Mouse (Mus musculus) hindbrain, embryonic 13.5 days (tissue): ENCODE results near the gene Tex101. TPM values are rescaled to one million over a fixed set of nuclear protein-coding genes. Genes with fewer than 3 reads are reported as not detected.
"Not testable (repeated sequence)": the region's sequence is repeated elsewhere in the genome, so short reads cannot be mapped to it uniquely, and the experiment has no call there.

Experiments used
- ATAC-seq: fragments of 200-750 bp; cut with Nextera tagmentation; 2 replicates; pipeline ENCODE4 v1.8.0; 2017; ENCODE audit warnings: moderate TSS enrichment; ENCODE audit not compliant: low FRiP score
- H3K27ac ChIP-seq: fragments of 300-500 bp; sonication (generic); 2 replicates; pipeline ENCODE4 v1.5.1; 2015; ENCODE audit warnings: inconsistent platforms, mild to moderate bottlenecking, moderate library complexity
- H3K27me3 ChIP-seq: fragments of 300-500 bp; sonication (generic); 2 replicates; pipeline ENCODE4 v1.6.1; 2015; ENCODE audit warnings: mild to moderate bottlenecking, inconsistent platforms
- H3K36me3 ChIP-seq: fragments of 300-500 bp; sonication (generic); 2 replicates; pipeline ENCODE4 v1.6.1; 2015; ENCODE audit warnings: mild to moderate bottlenecking, inconsistent platforms
- H3K4me1 ChIP-seq: fragments of 300-500 bp; sonication (generic); replicated peaks from 2 replicates; pipeline ENCODE4 v1.6.1; 2015; ENCODE audit warnings: inconsistent platforms
- H3K4me2 ChIP-seq: fragments of 300-500 bp; sonication (generic); 2 replicates; pipeline ENCODE4 v1.6.1; 2015; ENCODE audit warnings: inconsistent platforms, mild to moderate bottlenecking, moderate library complexity
- H3K4me3 ChIP-seq: fragments of 300-500 bp; sonication (generic); 2 replicates; pipeline ENCODE4 v1.5.1; 2015; ENCODE audit warnings: mild to moderate bottlenecking, inconsistent platforms
- H3K9ac ChIP-seq: fragments of 300-500 bp; sonication (generic); 2 replicates; pipeline ENCODE4 v1.6.1; 2015; ENCODE audit warnings: mild to moderate bottlenecking, inconsistent platforms
- H3K9me3 ChIP-seq: fragments of 300-500 bp; sonication (generic); 2 replicates; pipeline ENCODE4 v1.6.1; 2016; ENCODE audit warnings: inconsistent platforms
- WGBS: fragments of 180-500 bp; shearing (Covaris S2); methylation state at CpG from one replicate; pipeline ENCODE4 v1.1.7; 2015; 5-methylcytosine and 5-hydroxymethylcytosine counted together
- polyA plus RNA-seq: library from polyadenylated mRNA; unstranded; fragments of >200 nt; fragmentation: Nextera tagmentation; extraction: Ambion mirVana; gene quantifications from 2 replicates; pipeline ENCODE4 v1.2.1, GENCODE M21; 2015

Gene Tex101
- polyA plus RNA-seq, 1 experiment from 2014 or later: not detected

DNA sequence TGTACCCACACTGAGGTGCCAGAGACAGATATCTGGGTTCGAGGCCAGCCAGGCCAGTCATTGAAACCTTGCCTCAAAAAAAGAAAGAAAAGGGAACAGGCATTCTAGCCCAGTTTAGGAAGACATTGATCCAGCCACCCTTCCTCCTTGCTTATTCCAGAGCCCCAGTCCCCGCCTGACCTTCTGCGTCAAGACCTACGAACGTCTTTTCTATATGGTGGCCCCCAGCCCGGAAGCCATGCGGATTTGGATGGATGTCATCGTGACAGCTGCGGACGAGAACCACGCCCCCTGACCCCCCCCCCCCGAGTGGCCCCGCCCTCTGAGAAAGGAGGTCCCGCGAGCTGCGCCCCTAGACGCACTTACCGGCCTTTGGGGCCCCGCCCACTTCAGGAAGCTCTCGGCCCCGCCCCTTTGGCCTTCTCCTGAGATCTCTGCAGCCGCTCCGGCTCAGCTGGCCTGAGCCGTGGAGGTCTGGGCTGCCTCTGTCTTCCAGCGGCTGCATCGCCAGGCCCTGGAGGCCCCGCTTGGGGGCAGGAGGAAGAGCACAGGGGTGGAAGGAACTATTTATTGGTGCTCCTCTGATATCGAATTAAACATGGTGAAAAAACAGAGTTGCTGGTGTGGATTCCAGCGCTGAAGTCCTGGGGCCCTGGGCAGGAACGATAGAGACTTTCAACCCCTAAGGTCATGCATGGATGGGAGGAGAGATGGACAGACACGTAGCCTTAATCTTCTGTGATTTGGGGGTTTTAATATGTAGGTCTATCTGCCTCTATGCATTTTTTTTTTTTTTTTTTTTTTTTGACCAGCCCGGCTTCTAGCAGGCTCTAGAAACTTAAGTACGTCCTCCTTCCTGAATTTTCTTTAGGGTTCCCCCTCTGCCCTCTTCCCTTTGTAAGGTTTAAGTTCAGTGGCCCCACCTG, 47.5 kb downstream of the Tex101 start:
- no peaks in the 10 kb centered on the region for H3K36me3 ChIP-seq
- H3K4me3 ChIP-seq: peak overlapping the region; percentile 28
- H3K4me1 ChIP-seq: peaks cover 7% of the 10 kb centered on the region
- H3K4me2 ChIP-seq: peak overlapping the region; percentile 58
- H3K27ac ChIP-seq: no peak overlapping the region
- H3K27me3 ChIP-seq: peaks cover 12% of the 10 kb centered on the region
- peak; percentile 67 for ATAC-seq
- peak overlapping the region; percentile 59 for H3K9ac ChIP-seq
- WGBS: 9% methylated on average over 33 of the region's 33 CpGs
- no peaks in the 10 kb centered on the region for H3K9me3 ChIP-seq

DNA sequence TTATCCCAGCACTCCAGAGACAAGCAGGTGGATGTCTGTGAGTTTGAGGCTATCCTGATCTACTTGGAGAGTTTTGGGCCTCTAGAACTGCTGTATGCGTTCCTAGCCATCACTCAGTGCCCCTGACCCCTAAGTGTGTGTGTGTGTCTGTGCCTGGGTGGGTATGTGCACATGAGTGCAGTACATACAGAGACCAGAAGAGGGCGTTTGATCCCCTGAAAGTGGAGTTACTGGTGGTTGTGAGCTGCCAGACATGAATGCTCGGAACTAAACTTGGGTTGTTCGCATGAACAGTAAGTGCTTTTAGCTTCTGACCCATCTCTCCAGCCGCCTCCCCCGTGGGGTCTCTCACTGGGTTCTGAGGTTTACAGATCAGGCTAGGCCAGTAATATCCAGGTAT, 53.5 kb downstream of the Tex101 start:
- H3K4me1 ChIP-seq: no peaks in the 10 kb centered on the region
- H3K4me3 ChIP-seq: no peak overlapping the region
- H3K27ac ChIP-seq: no peak overlapping the region
- H3K9me3 ChIP-seq: no peaks in the 10 kb centered on the region
- ATAC-seq: no peak
- peaks cover 17% of the 10 kb centered on the region for H3K27me3 ChIP-seq
- H3K4me2 ChIP-seq: no peak overlapping the region
- WGBS: 84% methylated on average over 6 of the region's 6 CpGs
- H3K9ac ChIP-seq: no peak overlapping the region
- H3K36me3 ChIP-seq: no peaks in the 10 kb centered on the region

DNA sequence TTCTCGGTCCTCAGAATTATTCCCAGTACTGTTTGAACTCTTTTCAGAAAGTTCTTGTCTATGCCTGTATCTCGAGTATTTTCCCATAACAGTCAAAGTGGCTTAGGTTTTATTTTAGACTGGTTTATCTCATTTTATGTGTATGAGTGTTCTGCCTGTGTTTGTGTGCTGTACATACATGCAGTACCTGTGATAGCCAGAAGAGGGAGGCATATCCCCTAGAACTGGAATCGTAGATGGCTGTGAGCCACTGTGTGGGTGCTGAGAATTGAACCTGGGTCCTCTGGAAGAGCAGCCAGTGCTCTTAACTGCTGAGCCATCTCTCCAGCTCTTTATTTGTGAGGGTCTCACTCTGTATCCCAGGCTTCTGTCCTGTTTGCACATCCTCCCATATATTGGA, 55.3 kb downstream of the Tex101 start:
- H3K4me1 ChIP-seq: no peaks in the 10 kb centered on the region
- H3K36me3 ChIP-seq: no peaks in the 10 kb centered on the region
- 81% methylated on average over 3 of the region's 3 CpGs for WGBS
- no peak overlapping the region for H3K9ac ChIP-seq
- H3K27me3 ChIP-seq: peaks cover 15% of the 10 kb centered on the region; the same call in 1 of the 2 replicates
- H3K4me3 ChIP-seq: no peak overlapping the region
- H3K9me3 ChIP-seq: no peaks in the 10 kb centered on the region
- no peak overlapping the region for H3K4me2 ChIP-seq
- H3K27ac ChIP-seq: no peak overlapping the region
- no peak for ATAC-seq

DNA sequence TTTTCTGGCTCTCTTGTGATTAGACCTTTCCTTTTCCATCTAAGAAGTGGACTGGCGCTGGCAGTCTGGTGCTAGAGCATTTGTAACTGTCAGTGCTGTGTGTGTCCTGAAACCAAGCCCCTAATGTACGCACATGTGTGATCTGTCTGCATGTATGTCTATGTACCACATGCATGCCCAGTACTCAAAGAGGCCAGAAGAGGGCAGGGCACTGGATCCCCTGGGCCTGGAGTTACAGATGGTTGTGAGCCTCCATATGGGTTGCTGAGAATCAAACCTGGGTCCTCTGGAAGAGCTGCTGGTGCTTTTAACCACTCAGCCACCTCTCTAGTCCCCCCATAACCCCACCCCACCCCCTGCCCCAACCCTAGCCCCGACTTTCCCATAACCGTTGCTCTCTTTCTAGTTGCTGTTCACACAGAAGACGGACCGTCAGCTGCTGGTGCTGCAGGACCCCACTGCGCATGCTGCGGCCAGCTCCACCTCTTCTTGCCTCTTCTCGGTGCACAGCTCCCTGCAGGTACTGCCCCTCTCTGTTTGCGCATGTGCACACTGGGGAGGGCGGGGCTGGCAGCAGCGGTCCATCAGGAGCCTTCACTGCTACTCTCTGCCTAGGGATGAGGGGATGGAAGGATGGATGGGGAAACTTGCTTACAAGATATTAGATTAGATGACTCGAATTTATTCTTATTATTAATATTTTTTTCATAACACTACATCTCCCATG, 56.6 kb downstream of the Tex101 start:
- no peak for ATAC-seq
- H3K27ac ChIP-seq: no peak overlapping the region
- 0 out of 2 replicates have a peak, but pooled peaks cover 11% of the 10 kb centered on the region for H3K27me3 ChIP-seq
- no peaks in the 10 kb centered on the region for H3K4me1 ChIP-seq
- 52% methylated on average over 13 of the region's 13 CpGs for WGBS
- no peaks in the 10 kb centered on the region for H3K9me3 ChIP-seq
- no peaks in the 10 kb centered on the region for H3K36me3 ChIP-seq
- no peak overlapping the region for H3K9ac ChIP-seq
- no peak overlapping the region for H3K4me2 ChIP-seq
- no peak overlapping the region for H3K4me3 ChIP-seq

DNA sequence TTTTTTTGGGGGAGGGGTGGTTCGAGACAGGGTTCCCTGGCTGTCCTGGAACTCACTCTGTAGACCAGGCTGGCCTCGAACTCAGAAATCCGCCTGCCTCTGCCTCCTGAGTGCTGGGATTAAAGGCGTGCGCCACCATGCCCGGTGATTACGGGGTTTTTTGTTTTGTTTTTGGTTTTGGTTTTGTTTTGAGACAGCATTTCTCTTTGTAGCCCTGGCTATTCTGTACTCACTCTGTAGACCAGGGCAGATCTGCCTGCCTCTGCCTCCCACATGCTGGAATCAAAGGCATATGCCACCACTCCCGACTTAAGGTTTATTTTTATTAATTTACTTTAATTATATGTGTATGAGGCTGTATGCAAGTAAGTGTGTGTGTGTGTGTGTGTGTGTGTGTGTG, 58.1 kb downstream of the Tex101 start:
- H3K27ac ChIP-seq, ATAC-seq, H3K4me1 ChIP-seq, H3K36me3 ChIP-seq, H3K4me3 ChIP-seq, H3K9ac ChIP-seq, H3K9me3 ChIP-seq, H3K4me2 ChIP-seq: not testable (repeated sequence)
- H3K27me3 ChIP-seq: peaks cover 24% of the 10 kb centered on the region
- WGBS: 93% methylated on average over 8 of the region's 8 CpGs

Other genes with a start within 250 kb of the Tex101 start
- not detected in 2 replicates for gene Irgc1, start 224.4 kb downstream of the Tex101 start, polyA plus RNA-seq
- 1.2 and 1.6 TPM in 2 replicates for gene Plaur, start 214.2 kb downstream of the Tex101 start, polyA plus RNA-seq
- 67.2 and 67.9 TPM in 2 replicates for gene Cadm4, start 194.7 kb downstream of the Tex101 start, polyA plus RNA-seq
- gene Zfp428, start 169.7 kb downstream of the Tex101 start, polyA plus RNA-seq: 259 and 270 TPM in 2 replicates
- 1.1 and 1.6 TPM in 2 replicates for gene AC161166.1, start 164.2 kb downstream of the Tex101 start, polyA plus RNA-seq
- 21.1 TPM in 2 replicates for gene Irgq, start 146.0 kb downstream of the Tex101 start, polyA plus RNA-seq
- not detected in 2 replicates for gene Pinlyp, start 130.6 kb downstream of the Tex101 start, polyA plus RNA-seq
- gene Xrcc1, start 130.4 kb downstream of the Tex101 start, polyA plus RNA-seq: 61.3 and 63.9 TPM in 2 replicates
- gene Ethe1, start 89.1 kb downstream of the Tex101 start, polyA plus RNA-seq: 15.1 and 18.7 TPM in 2 replicates
- gene Zfp575, start 89.0 kb downstream of the Tex101 start, polyA plus RNA-seq: 9.1 and 9.4 TPM in 2 replicates
- not detected in 2 replicates for gene Phldb3, start 65.9 kb downstream of the Tex101 start, polyA plus RNA-seq
- gene Lypd3, start 40.1 kb downstream of the Tex101 start, polyA plus RNA-seq: not detected in 2 replicates
- not detected in 2 replicates for gene BC049730, start 32.6 kb upstream of the Tex101 start, polyA plus RNA-seq
- gene Gm4763, start 50.2 kb upstream of the Tex101 start, polyA plus RNA-seq: not detected in 2 replicates
- 0.17 TPM in 1 of 2 replicates, not detected in the other for gene Cd177, start 83.6 kb upstream of the Tex101 start, polyA plus RNA-seq
- gene Ceacam10, start 100.5 kb upstream of the Tex101 start, polyA plus RNA-seq: 0.31 TPM in 1 of 2 replicates, not detected in the other
- gene Gm9844, start 185.5 kb upstream of the Tex101 start, polyA plus RNA-seq: 36.3 and 38.4 TPM in 2 replicates
- not detected in 2 replicates for gene Lypd4, start 193.3 kb upstream of the Tex101 start, polyA plus RNA-seq
- gene Dmrtc2, start 193.4 kb upstream of the Tex101 start, polyA plus RNA-seq: 0.19 and 0.26 TPM in 2 replicates
- gene Rps19, start 207.7 kb upstream of the Tex101 start, polyA plus RNA-seq: 1,307 and 1,338 TPM in 2 replicates
- 0.35 and 0.38 TPM in 2 replicates for gene Cd79a, start 220.7 kb upstream of the Tex101 start, polyA plus RNA-seq
- 56.0 and 56.4 TPM in 2 replicates for gene Arhgef1, start 226.2 kb upstream of the Tex101 start, polyA plus RNA-seq